Mouse (Mus musculus) T-cell, adult 2 months (primary cell): ENCODE measurements around the gene Rubcnl.
A peak's percentile ranks its signal among the peaks of the same experiment; 100 is the strongest.

ENCODE experiments used
- DNase-seq: peaks from one replicate; pipeline ENCODE4 v3.0.0; 2022; ENCODE audit warnings: low spot score

Rubcnl gene

GRCm38 (mm10) chr14:75015856-75016714 is at the start of gene Rubcnl:
Gene Rubcnl (plus strand): TSS chr14:75016027.
- DNase-seq, result peak; percentile 63

- DNase-seq, result no peak
These were observed 43.6 kb upstream of the Rubcnl start for GRCm38 (mm10) chr14:74972216-74972615.

- DNase-seq, result no peak
These were observed 43.1 kb upstream of the Rubcnl start for GRCm38 (mm10) chr14:74972687-74973086.

- DNase-seq, result no peak
These were observed 41.6 kb upstream of the Rubcnl start for GRCm38 (mm10) chr14:74974136-74974651.

- no peak for DNase-seq
These were observed 38.9 kb upstream of the Rubcnl start for GRCm38 (mm10) chr14:74976972-74977371.

GRCm38 (mm10) chr14:74981016-74981415 is 34.8 kb upstream of the Rubcnl start:
- no peak for DNase-seq

- DNase-seq, result no peak
These were observed 32.7 kb upstream of the Rubcnl start for GRCm38 (mm10) chr14:74983079-74983478.

- peak; percentile 70 for DNase-seq
These were observed 30.9 kb upstream of the Rubcnl start for GRCm38 (mm10) chr14:74984817-74985391.

- no peak for DNase-seq
These were observed 30.2 kb upstream of the Rubcnl start for GRCm38 (mm10) chr14:74985658-74986057.

GRCm38 (mm10) chr14:74986527-74986926 is 29.3 kb upstream of the Rubcnl start:
- DNase-seq, result no peak

- DNase-seq, result no peak
These were observed 26.5 kb upstream of the Rubcnl start for GRCm38 (mm10) chr14:74989322-74989721.

- DNase-seq, result no peak
These were observed 25.9 kb upstream of the Rubcnl start for GRCm38 (mm10) chr14:74989909-74990308.

GRCm38 (mm10) chr14:74990504-74990903 is 25.3 kb upstream of the Rubcnl start:
- DNase-seq, result peak; percentile 45

- DNase-seq, result peak; percentile 23
These were observed 19.3 kb upstream of the Rubcnl start for GRCm38 (mm10) chr14:74996556-74996955.

GRCm38 (mm10) chr14:74997041-74997440 is 18.8 kb upstream of the Rubcnl start:
- DNase-seq, result no peak

GRCm38 (mm10) chr14:75001364-75001763 is 14.5 kb upstream of the Rubcnl start:
- DNase-seq, result no peak

GRCm38 (mm10) chr14:75003356-75003755 is 12.5 kb upstream of the Rubcnl start:
- no peak for DNase-seq

- DNase-seq, result no peak
These were observed 10.2 kb upstream of the Rubcnl start for GRCm38 (mm10) chr14:75005478-75006199.

GRCm38 (mm10) chr14:75010346-75010745 is 5.5 kb upstream of the Rubcnl start:
- no peak for DNase-seq

GRCm38 (mm10) chr14:75010986-75011655 is 4.7 kb upstream of the Rubcnl start:
- DNase-seq, result peak; percentile 29

- no peak for DNase-seq
These were observed 841 bp downstream of the Rubcnl start for GRCm38 (mm10) chr14:75016715-75017020.

- DNase-seq, result no peak
These were observed 1.4 kb downstream of the Rubcnl start for GRCm38 (mm10) chr14:75017277-75017676.
